Mouse (Mus musculus): ENCODE results near the gene Trhr2. TPM values are rescaled to one million over a fixed set of nuclear protein-coding genes. Genes with fewer than 3 reads are reported as not detected.

Trhr2 gene
- not detected in 2 replicates for polyA plus RNA-seq (2015; fragmentation: Nextera tagmentation; extraction: Ambion mirVana)

DNA sequence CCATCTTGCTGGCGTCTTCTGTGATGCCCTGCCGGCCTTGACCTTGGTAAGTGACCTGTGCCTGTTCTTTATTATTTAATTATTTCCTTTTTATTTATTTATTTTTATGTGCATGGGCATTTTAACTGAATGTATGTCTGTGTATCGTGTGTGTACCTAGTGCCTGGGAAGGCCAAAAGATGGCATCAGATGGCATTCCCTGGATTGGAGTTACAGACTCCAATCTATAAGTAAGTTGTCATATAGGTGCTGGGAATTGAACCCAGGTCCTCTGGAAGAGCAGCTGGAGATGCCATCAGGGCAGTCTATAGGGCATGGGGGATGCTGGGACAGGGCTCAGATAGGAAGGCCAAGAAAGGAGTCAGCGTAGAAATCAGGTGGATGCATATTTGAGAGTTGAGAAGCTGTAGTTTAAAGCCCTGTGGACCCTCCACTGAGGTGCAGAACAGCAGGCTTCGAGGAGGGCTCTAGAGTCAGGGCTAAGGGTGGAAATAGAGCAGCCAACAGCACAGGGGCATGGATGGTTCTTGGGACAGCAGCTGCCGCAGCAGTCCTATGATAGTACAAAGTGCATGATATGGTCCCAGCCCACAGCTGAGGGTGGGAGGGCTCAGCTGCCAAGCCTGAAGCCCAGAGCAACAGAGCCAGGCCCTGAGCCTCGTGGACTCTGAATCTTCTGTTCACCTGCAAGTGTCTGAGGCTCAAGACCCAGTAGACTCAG is at the start of gene Trhr2:
TSS of gene Trhr2 (minus strand) at position 51 of the 721 bp plus-strand sequence.

GRCm38 (mm10) chr8:122376365-122377231 is 16.1 kb upstream of the Trhr2 start, which contains the start of gene Zc3h18:
Gene Zc3h18, plus strand, starts transcription at chr8:122376609.

Other genes with a start within 250 kb of the Trhr2 start
- 0.55 and 0.62 TPM in 2 replicates for gene Zfpm1, start 78.6 kb downstream of the Trhr2 start, polyA plus RNA-seq (2015; fragmentation: Nextera tagmentation; extraction: Ambion mirVana)
- gene Zc3h18, start 15.9 kb upstream of the Trhr2 start, polyA plus RNA-seq (2015; fragmentation: Nextera tagmentation; extraction: Ambion mirVana) = 17.3 and 20.0 TPM in 2 replicates
- not detected in 2 replicates for gene Il17c, start 61.3 kb upstream of the Trhr2 start, polyA plus RNA-seq (2015; fragmentation: Nextera tagmentation; extraction: Ambion mirVana)
- 136 and 150 TPM in 2 replicates for gene Cyba, start 72.2 kb upstream of the Trhr2 start, polyA plus RNA-seq (2015; fragmentation: Nextera tagmentation; extraction: Ambion mirVana)
- 9.0 and 12.3 TPM in 2 replicates for gene Mvd, start 82.7 kb upstream of the Trhr2 start, polyA plus RNA-seq (2015; fragmentation: Nextera tagmentation; extraction: Ambion mirVana)
- gene Snai3, start 100.0 kb upstream of the Trhr2 start, polyA plus RNA-seq (2015; fragmentation: Nextera tagmentation; extraction: Ambion mirVana) = 7.4 and 8.9 TPM in 2 replicates
- 47.5 and 50.2 TPM in 2 replicates for gene Rnf166, start 115.3 kb upstream of the Trhr2 start, polyA plus RNA-seq (2015; fragmentation: Nextera tagmentation; extraction: Ambion mirVana)
- 19.5 and 25.7 TPM in 2 replicates for gene Ctu2, start 115.4 kb upstream of the Trhr2 start, polyA plus RNA-seq (2015; fragmentation: Nextera tagmentation; extraction: Ambion mirVana)
- 10.5 and 13.1 TPM in 2 replicates for gene Piezo1, start 190.6 kb upstream of the Trhr2 start, polyA plus RNA-seq (2015; fragmentation: Nextera tagmentation; extraction: Ambion mirVana)
- 7.2 and 9.0 TPM in 2 replicates for gene Cdt1, start 207.3 kb upstream of the Trhr2 start, polyA plus RNA-seq (2015; fragmentation: Nextera tagmentation; extraction: Ambion mirVana)
- 60.6 and 73.1 TPM in 2 replicates for gene Aprt, start 216.2 kb upstream of the Trhr2 start, polyA plus RNA-seq (2015; fragmentation: Nextera tagmentation; extraction: Ambion mirVana)

Data from skeletal muscle tissue, postnatal 0 days (tissue).